Mouse (Mus musculus): ENCODE measurements around the gene Dcaf6. TPM values are rescaled to one million over a fixed set of nuclear protein-coding genes. Genes with fewer than 3 reads are reported as not detected.

The Dcaf6 gene
- polyA plus RNA-seq, 1 experiment from 2014 or later: 19.4 TPM

- Histone ChIP-seq H3K27ac (ENCODE audit: low read length) (no peak overlapping the region), H3K27me3 (ENCODE audit: control insufficient read depth, insufficient read depth, low read depth, low read length) (no peaks in the 10 kb centered on the region), H3K4me2 (ENCODE audit: low read length) (no peak overlapping the region), H3K4me1 (ENCODE audit: control insufficient read depth, insufficient read depth, low read length) (no peaks in the 10 kb centered on the region), H3K4me3 (ENCODE audit: low read depth, low read length) (no peak overlapping the region), H3K9ac (ENCODE audit: low read depth, low read length) (no peak overlapping the region), H3K36me3 (ENCODE audit: control insufficient read depth, insufficient read depth, low read length) (peaks cover 8% of the 10 kb centered on the region), H3K9me3 (replicated peaks; ENCODE audit: control insufficient read depth, low read length, poor library complexity, severe bottlenecking) (no peaks in the 10 kb centered on the region)
- 80% methylated on average over 5 of the region's 5 CpGs for WGBS
- ATAC-seq: no peak
These were observed 71.6 kb downstream of the Dcaf6 start for GRCm38 (mm10) chr1:165388716-165389115.

- 83% methylated on average over 9 of the region's 9 CpGs for WGBS
- H3K9ac ChIP-seq (ENCODE audit: low read depth, low read length): no peak overlapping the region
- ATAC-seq: no peak
These were observed 73.8 kb downstream of the Dcaf6 start for GRCm38 (mm10) chr1:165386525-165386923.

GRCm38 (mm10) chr1:165385810-165386524, 74.3 kb downstream of the Dcaf6 start:
- Histone ChIP-seq H3K4me2 (ENCODE audit: low read length) (no peak overlapping the region), H3K9me3 (replicated peaks; ENCODE audit: control insufficient read depth, low read length, poor library complexity, severe bottlenecking) (no peaks in the 10 kb centered on the region), H3K36me3 (ENCODE audit: control insufficient read depth, insufficient read depth, low read length) (peaks cover 8% of the 10 kb centered on the region), H3K4me1 (ENCODE audit: control insufficient read depth, insufficient read depth, low read length) (no peaks in the 10 kb centered on the region), H3K9ac (ENCODE audit: low read depth, low read length) (no peak overlapping the region), H3K27me3 (ENCODE audit: control insufficient read depth, insufficient read depth, low read depth, low read length) (no peaks in the 10 kb centered on the region), H3K27ac (ENCODE audit: low read length) (no peak overlapping the region), H3K4me3 (ENCODE audit: low read depth, low read length) (no peak overlapping the region)
- WGBS: 93% methylated on average over 14 of the region's 14 CpGs
- ATAC-seq: no peak

More at GRCm38 (mm10) chr1:165386525-165386923, 73.8 kb downstream of the Dcaf6 start:
- Histone ChIP-seq H3K4me1 (ENCODE audit: control insufficient read depth, insufficient read depth, low read length) (no peaks in the 10 kb centered on the region), H3K27ac (ENCODE audit: low read length) (no peak overlapping the region), H3K4me2 (ENCODE audit: low read length) (no peak overlapping the region), H3K27me3 (ENCODE audit: control insufficient read depth, insufficient read depth, low read depth, low read length) (no peaks in the 10 kb centered on the region), H3K36me3 (ENCODE audit: control insufficient read depth, insufficient read depth, low read length) (peaks cover 8% of the 10 kb centered on the region), H3K4me3 (ENCODE audit: low read depth, low read length) (no peak overlapping the region), H3K9me3 (replicated peaks; ENCODE audit: control insufficient read depth, low read length, poor library complexity, severe bottlenecking) (no peaks in the 10 kb centered on the region)

- H3K27me3 ChIP-seq (ENCODE audit: control insufficient read depth, insufficient read depth, low read depth, low read length): no peaks in the 10 kb centered on the region
- no peak overlapping the region for H3K27ac ChIP-seq (ENCODE audit: low read length)
- 0 out of 2 replicates have a peak, but pooled peaks have one; percentile 60 for ATAC-seq
- no peaks in the 10 kb centered on the region for H3K36me3 ChIP-seq (ENCODE audit: control insufficient read depth, insufficient read depth, low read length)
- no peak overlapping the region for H3K4me3 ChIP-seq (ENCODE audit: low read depth, low read length)
- no peaks in the 10 kb centered on the region for H3K9me3 ChIP-seq (replicated peaks; ENCODE audit: control insufficient read depth, low read length, poor library complexity, severe bottlenecking)
- no peak overlapping the region for H3K4me2 ChIP-seq (ENCODE audit: low read length)
- no peak overlapping the region for H3K9ac ChIP-seq (ENCODE audit: low read depth, low read length)
- H3K4me1 ChIP-seq (ENCODE audit: control insufficient read depth, insufficient read depth, low read length): no peaks in the 10 kb centered on the region
- WGBS: 61% methylated on average over 9 of the region's 9 CpGs
These were observed 86.4 kb downstream of the Dcaf6 start for GRCm38 (mm10) chr1:165373839-165374238.

GRCm38 (mm10) chr1:165370990-165371389, 89.3 kb downstream of the Dcaf6 start:
- Histone ChIP-seq H3K4me2 (ENCODE audit: low read length) (no peak overlapping the region), H3K27me3 (ENCODE audit: control insufficient read depth, insufficient read depth, low read depth, low read length) (no peaks in the 10 kb centered on the region), H3K4me1 (ENCODE audit: control insufficient read depth, insufficient read depth, low read length) (no peaks in the 10 kb centered on the region), H3K4me3 (ENCODE audit: low read depth, low read length) (no peak overlapping the region), H3K9me3 (replicated peaks; ENCODE audit: control insufficient read depth, low read length, poor library complexity, severe bottlenecking) (no peaks in the 10 kb centered on the region), H3K27ac (ENCODE audit: low read length) (no peak overlapping the region), H3K36me3 (ENCODE audit: control insufficient read depth, insufficient read depth, low read length) (no peaks in the 10 kb centered on the region), H3K9ac (ENCODE audit: low read depth, low read length) (no peak overlapping the region)
- no peak for ATAC-seq
- 90% methylated on average over 4 of the region's 4 CpGs for WGBS

GRCm38 (mm10) chr1:165365057-165365456, 95.2 kb downstream of the Dcaf6 start:
- no peak overlapping the region for H3K4me2 ChIP-seq (ENCODE audit: low read length)
- no peaks in the 10 kb centered on the region for H3K36me3 ChIP-seq (ENCODE audit: control insufficient read depth, insufficient read depth, low read length)
- no peaks in the 10 kb centered on the region for H3K27me3 ChIP-seq (ENCODE audit: control insufficient read depth, insufficient read depth, low read depth, low read length)
- no peak overlapping the region for H3K4me3 ChIP-seq (ENCODE audit: low read depth, low read length)
- 91% methylated on average over 3 of the region's 3 CpGs for whole genome bisulfite sequencing
- no peak for ATAC-seq
- no peaks in the 10 kb centered on the region for H3K9me3 ChIP-seq (replicated peaks; ENCODE audit: control insufficient read depth, low read length, poor library complexity, severe bottlenecking)
- no peak overlapping the region for H3K9ac ChIP-seq (ENCODE audit: low read depth, low read length)
- no peaks in the 10 kb centered on the region for H3K4me1 ChIP-seq (ENCODE audit: control insufficient read depth, insufficient read depth, low read length)
- H3K27ac ChIP-seq (ENCODE audit: low read length): no peak overlapping the region

GRCm38 (mm10) chr1:165363271-165363670, 97.0 kb downstream of the Dcaf6 start:
- no peaks in the 10 kb centered on the region for H3K27me3 ChIP-seq (ENCODE audit: control insufficient read depth, insufficient read depth, low read depth, low read length)
- H3K4me3 ChIP-seq (ENCODE audit: low read depth, low read length): no peak overlapping the region
- ATAC-seq: no peak
- H3K4me2 ChIP-seq (ENCODE audit: low read length): no peak overlapping the region
- H3K4me1 ChIP-seq (ENCODE audit: control insufficient read depth, insufficient read depth, low read length): no peaks in the 10 kb centered on the region
- no peaks in the 10 kb centered on the region for H3K36me3 ChIP-seq (ENCODE audit: control insufficient read depth, insufficient read depth, low read length)
- 91% methylated on average over 2 of the region's 2 CpGs for WGBS
- H3K9me3 ChIP-seq (replicated peaks; ENCODE audit: control insufficient read depth, low read length, poor library complexity, severe bottlenecking): no peaks in the 10 kb centered on the region
- no peak overlapping the region for H3K9ac ChIP-seq (ENCODE audit: low read depth, low read length)
- no peak overlapping the region for H3K27ac ChIP-seq (ENCODE audit: low read length)

- no peak for ATAC-seq
- Histone ChIP-seq H3K27ac (ENCODE audit: low read length) (no peak overlapping the region), H3K4me1 (ENCODE audit: control insufficient read depth, insufficient read depth, low read length) (no peaks in the 10 kb centered on the region), H3K9ac (ENCODE audit: low read depth, low read length) (no peak overlapping the region), H3K27me3 (ENCODE audit: control insufficient read depth, insufficient read depth, low read depth, low read length) (no peaks in the 10 kb centered on the region), H3K9me3 (replicated peaks; ENCODE audit: control insufficient read depth, low read length, poor library complexity, severe bottlenecking) (no peaks in the 10 kb centered on the region), H3K4me2 (ENCODE audit: low read length) (no peak overlapping the region), H3K4me3 (ENCODE audit: low read depth, low read length) (no peak overlapping the region), H3K36me3 (ENCODE audit: control insufficient read depth, insufficient read depth, low read length) (peaks cover 3% of the 10 kb centered on the region)
- 71% methylated on average over 2 of the region's 2 CpGs for WGBS
These were observed 103.9 kb downstream of the Dcaf6 start for GRCm38 (mm10) chr1:165356347-165356746.

GRCm38 (mm10) chr1:165348627-165349026, 111.6 kb downstream of the Dcaf6 start:
- H3K9ac ChIP-seq (ENCODE audit: low read depth, low read length): no peak overlapping the region
- H3K4me1 ChIP-seq (ENCODE audit: control insufficient read depth, insufficient read depth, low read length): peaks cover 6% of the 10 kb centered on the region; the same call in 1 of the 2 replicates
- H3K4me2 ChIP-seq (ENCODE audit: low read length): no peak overlapping the region
- H3K9me3 ChIP-seq (replicated peaks; ENCODE audit: control insufficient read depth, low read length, poor library complexity, severe bottlenecking): no peaks in the 10 kb centered on the region
- no peaks in the 10 kb centered on the region for H3K27me3 ChIP-seq (ENCODE audit: control insufficient read depth, insufficient read depth, low read depth, low read length)
- no peak for ATAC-seq
- H3K4me3 ChIP-seq (ENCODE audit: low read depth, low read length): no peak overlapping the region
- peaks cover 13% of the 10 kb centered on the region for H3K36me3 ChIP-seq (ENCODE audit: control insufficient read depth, insufficient read depth, low read length)
- H3K27ac ChIP-seq (ENCODE audit: low read length): no peak overlapping the region
